Mouse (Mus musculus) thymus, adult 2 months (tissue): ENCODE data around the gene Adipoq. TPM values are rescaled to one million over a fixed set of nuclear protein-coding genes. Genes with fewer than 3 reads are reported as not detected.

Source experiments
- DNase-seq: peaks from one replicate; pipeline ENCODE4 v3.0.0; 2021
- H3K27ac ChIP-seq: fragments of 200-500 bp; 2 replicates; pipeline ENCODE4 v1.5.1; 2012; ENCODE audit warnings: low read length, control low read depth; ENCODE audit not compliant: control insufficient read depth, insufficient read depth
- H3K27me3 ChIP-seq: fragments of 200-500 bp; 2 replicates; pipeline ENCODE4 v1.6.1; 2012; ENCODE audit warnings: mild to moderate bottlenecking, low read length, moderate library complexity, mixed read lengths; ENCODE audit not compliant: control insufficient read depth, insufficient read depth
- H3K36me3 ChIP-seq: fragments of 200-500 bp; 2 replicates; pipeline ENCODE4 v1.6.1; 2012; ENCODE audit warnings: mild to moderate bottlenecking, low read length, moderate library complexity; ENCODE audit not compliant: control insufficient read depth, insufficient read depth
- H3K4me1 ChIP-seq: fragments of 200-500 bp; replicated peaks from 2 replicates; pipeline ENCODE4 v1.6.1; 2012; ENCODE audit warnings: low read length; ENCODE audit not compliant: control insufficient read depth, insufficient read depth
- H3K4me3 ChIP-seq: fragments of 200-500 bp; 2 replicates; pipeline ENCODE4 v1.5.1; 2012; ENCODE audit warnings: mild to moderate bottlenecking, low read length, control low read depth, moderate library complexity; ENCODE audit not compliant: control insufficient read depth, insufficient read depth
- CTCF ChIP-seq: fragments of 200-500 bp; IDR thresholded peaks from 2 replicates; pipeline ENCODE4 v1.5.1; 2012; ENCODE audit warnings: mild to moderate bottlenecking, control low read depth, low read length, moderate library complexity, borderline replicate concordance; ENCODE audit not compliant: control insufficient read depth, poor library complexity, insufficient read depth; ENCODE audit errors: extremely low read depth
- POLR2A ChIP-seq: fragments of 200-500 bp; IDR thresholded peaks from 2 replicates; pipeline ENCODE4 v1.6.1; 2012; ENCODE audit warnings: mild to moderate bottlenecking, low read length, control low read depth, moderate library complexity; ENCODE audit not compliant: control insufficient read depth, poor library complexity, insufficient read depth; ENCODE audit errors: extremely low read depth
- WGBS: fragments of 180-500 bp; shearing (Covaris S2); methylation state at CpG from one replicate; pipeline ENCODE4 v1.1.7; 2018; 5-methylcytosine and 5-hydroxymethylcytosine counted together
- polyA plus RNA-seq: library from polyadenylated mRNA; depleted of rRNA; stranded (reverse); fragments of >200 nt; gene quantifications from 2 replicates; pipeline ENCODE4 v1.2.3, GENCODE M21; 2012

The Adipoq gene
- polyA plus RNA-seq, 1 experiment = 61.3 TPM

DNA sequence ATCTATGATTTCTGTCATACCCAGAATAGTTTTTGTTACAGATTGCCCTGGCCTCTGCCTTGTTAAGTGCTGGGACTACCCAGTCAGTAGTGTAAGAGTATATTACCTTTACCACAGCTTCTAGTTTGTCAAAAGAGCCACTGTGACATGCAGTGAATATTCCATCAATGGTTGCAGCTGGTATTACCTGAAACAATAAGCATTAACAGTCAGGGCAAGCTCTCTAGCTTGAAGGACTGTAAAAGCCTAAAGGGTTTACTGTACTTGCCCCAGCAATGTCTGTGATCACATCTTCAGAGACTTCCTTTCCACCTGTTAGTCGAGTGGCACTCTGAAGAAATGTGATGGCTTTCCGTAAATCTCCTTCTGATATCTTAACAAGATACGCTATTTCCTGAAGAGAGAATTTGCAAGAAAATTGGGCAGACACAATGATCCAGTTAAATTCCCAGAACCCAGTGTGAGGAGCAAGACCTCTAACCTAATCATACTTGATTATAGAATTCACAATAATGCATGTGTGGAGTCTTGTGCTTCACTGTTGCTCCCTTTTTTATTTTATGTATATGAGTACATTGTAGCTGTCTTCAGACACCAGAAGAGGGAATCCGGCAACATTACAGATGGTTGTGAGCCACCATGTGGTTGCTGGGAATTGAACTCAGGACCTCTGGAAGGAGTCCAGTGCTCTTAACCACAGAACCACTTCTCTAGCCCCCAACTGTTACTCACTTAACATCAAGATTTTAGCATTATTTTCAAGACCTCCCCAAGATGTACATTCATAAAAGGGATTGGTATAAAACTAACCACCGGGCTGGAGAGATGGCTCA is 31.8 kb upstream of the Adipoq start:
- no peak overlapping the region for H3K27ac ChIP-seq
- 63% methylated on average over 5 of the region's 5 CpGs for WGBS
- peaks cover 65% of the 10 kb centered on the region for H3K36me3 ChIP-seq
- TF ChIP-seq CTCF (no peak), POLR2A (no peak)
- no peak for DNase-seq
- no peaks in the 10 kb centered on the region for H3K27me3 ChIP-seq
- no peaks in the 10 kb centered on the region for H3K4me1 ChIP-seq
- H3K4me3 ChIP-seq = no peak overlapping the region

DNA sequence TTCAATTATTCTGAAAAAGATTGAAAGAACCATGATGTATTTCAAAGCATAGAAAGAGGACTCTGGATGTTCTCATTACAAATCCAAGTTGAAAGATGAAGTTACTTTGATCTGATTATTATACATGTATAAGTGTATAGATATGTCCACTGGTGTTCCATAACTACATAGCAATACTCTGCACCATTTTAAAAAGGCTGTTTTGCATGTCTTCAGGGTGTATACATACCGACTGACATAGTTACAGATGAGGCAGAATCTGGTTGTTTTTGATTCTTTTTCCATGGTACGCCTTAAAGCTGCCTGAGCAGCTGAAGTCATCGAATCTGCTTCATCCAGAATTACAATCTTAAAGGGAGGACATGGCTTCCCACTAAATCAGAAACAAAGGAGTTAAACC is 30.9 kb upstream of the Adipoq start:
- 94% methylated on average over 3 of the region's 3 CpGs for whole genome bisulfite sequencing
- no peaks in the 10 kb centered on the region for H3K4me1 ChIP-seq
- peaks cover 60% of the 10 kb centered on the region for H3K36me3 ChIP-seq
- no peak overlapping the region for H3K27ac ChIP-seq
- no peak for TF ChIP-seq POLR2A
- TF ChIP-seq CTCF = no peak
- no peak overlapping the region for H3K4me3 ChIP-seq
- no peaks in the 10 kb centered on the region for H3K27me3 ChIP-seq
- DNase-seq = no peak

GRCm38 (mm10) chr16:23117173-23117572 is 29.2 kb upstream of the Adipoq start:
- H3K36me3 ChIP-seq = peaks cover 47% of the 10 kb centered on the region
- TF ChIP-seq POLR2A = no peak
- no peak for TF ChIP-seq CTCF
- H3K4me1 ChIP-seq = no peaks in the 10 kb centered on the region
- 90% methylated on average over 4 of the region's 4 CpGs for WGBS
- no peak for DNase-seq
- no peak overlapping the region for H3K27ac ChIP-seq
- no peak overlapping the region for H3K4me3 ChIP-seq
- no peaks in the 10 kb centered on the region for H3K27me3 ChIP-seq

DNA sequence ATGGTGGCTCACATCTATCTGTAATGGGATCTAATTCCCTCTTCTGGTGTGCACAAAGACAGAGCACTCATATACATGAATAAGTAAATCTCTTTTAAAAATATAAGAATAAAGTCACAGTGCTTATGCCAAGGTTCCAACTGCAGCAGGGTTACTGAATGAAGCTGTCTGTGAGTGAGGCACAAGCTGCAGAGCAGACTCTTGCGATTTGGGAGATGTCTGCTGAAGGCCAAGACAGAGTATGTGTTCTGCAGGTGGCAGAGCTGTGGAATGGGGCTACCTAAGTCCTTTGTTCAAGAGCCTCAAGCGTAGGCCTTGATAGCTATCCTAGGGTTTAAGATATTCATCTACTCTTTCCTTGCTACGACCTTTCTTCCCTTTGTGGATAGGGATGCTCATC is 23.9 kb upstream of the Adipoq start:
- Histone ChIP-seq H3K36me3 (peaks cover 20% of the 10 kb centered on the region; the same call in 1 of the 2 replicates), H3K27ac (no peak overlapping the region), H3K27me3 (no peaks in the 10 kb centered on the region), H3K4me3 (no peak overlapping the region), H3K4me1 (0 out of 2 replicates have a peak, but pooled peaks cover 2% of the 10 kb centered on the region)
- no peak for DNase-seq
- 94% methylated on average over 3 of the region's 3 CpGs for WGBS
- TF ChIP-seq CTCF (no peak), POLR2A (no peak)

DNA sequence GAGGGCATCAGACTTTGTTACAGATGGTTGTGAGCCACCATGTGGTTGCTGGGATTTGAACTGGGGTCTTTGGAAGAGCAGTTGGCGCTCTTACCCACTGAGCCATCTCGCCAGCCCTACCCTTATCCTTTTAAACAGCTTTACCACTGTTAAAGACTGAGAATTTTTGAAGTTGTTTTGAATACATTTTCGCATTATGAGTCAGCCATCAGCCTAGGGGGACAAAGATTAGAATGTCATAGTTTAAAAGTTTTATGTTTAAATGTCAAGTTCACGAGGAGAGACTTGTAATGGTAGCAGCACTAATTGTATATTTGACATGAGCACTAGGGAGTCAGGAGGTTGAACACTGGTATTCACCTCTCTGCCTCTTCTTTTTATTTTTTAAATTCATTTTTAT is 23.2 kb upstream of the Adipoq start:
- peaks cover 2% of the 10 kb centered on the region for H3K4me1 ChIP-seq
- TF ChIP-seq CTCF (no peak), POLR2A (no peak)
- peaks cover 16% of the 10 kb centered on the region; the same call in 1 of the 2 replicates for H3K36me3 ChIP-seq
- no peak overlapping the region for H3K27ac ChIP-seq
- H3K27me3 ChIP-seq = no peaks in the 10 kb centered on the region
- DNase-seq = no peak
- WGBS = 94% methylated on average over 4 of the region's 4 CpGs
- no peak overlapping the region for H3K4me3 ChIP-seq

- no peak for DNase-seq
- no peak for TF ChIP-seq POLR2A
- TF ChIP-seq CTCF = no peak
- Histone ChIP-seq H3K27ac (no peak overlapping the region), H3K36me3 (peaks cover 13% of the 10 kb centered on the region; the same call in 1 of the 2 replicates), H3K4me3 (no peak overlapping the region), H3K4me1 (peaks cover 8% of the 10 kb centered on the region), H3K27me3 (no peaks in the 10 kb centered on the region)
- WGBS = 94% methylated on average over 4 of the region's 4 CpGs
These were observed 21.9 kb upstream of the Adipoq start for GRCm38 (mm10) chr16:23124398-23124797.
